Mouse (Mus musculus): ENCODE measurements at regions not wholly inside any gene's neighbourhood (a gene's known extent, or its start where the extent isn't known, plus 50 kb on each side); places are given as distances from the start of the nearest gene placed in this dataset.
A peak's percentile ranks its signal among the peaks of the same experiment; 100 is the strongest.
"Not testable (repeated sequence)": the region's sequence is repeated elsewhere in the genome, so short reads cannot be mapped to it uniquely, and the experiment has no call there.

DNA sequence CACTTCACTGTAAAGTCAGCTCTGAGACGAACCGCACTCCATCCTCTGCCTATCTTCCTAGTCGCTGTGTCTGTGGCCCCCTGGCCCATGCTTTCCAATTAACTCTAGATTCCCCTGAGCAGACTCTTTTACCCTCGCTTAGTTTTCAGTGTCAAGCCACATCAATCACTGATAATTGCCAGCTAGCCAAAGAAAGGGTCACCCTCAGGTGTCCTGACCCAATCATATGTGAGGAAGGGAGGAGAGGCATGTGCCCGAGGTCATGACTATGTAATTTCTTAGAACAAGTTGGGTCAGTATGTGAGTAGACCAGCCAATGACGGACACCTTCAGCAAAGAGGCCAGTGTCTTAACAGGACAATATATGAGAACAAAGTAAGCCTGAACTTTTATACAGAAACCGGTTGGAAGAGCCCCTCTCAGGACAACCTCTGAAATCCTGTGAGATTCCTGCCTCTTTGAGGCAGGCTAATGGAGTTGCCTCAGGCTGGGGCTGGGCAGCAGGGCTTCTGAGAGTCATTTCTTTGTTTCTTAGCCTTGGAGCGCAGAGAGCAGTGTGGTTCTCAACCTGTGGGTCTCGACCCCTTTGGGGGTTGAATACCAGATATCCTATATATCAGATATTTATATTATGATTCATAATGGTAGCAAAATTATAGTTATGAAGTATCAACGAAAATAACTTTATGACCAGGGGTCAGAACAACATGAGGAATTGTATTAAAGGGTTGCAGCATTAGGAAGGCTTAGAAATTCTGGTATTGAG lies 128.6 kb downstream of the Zfp36l1 start:
- Histone ChIP-seq H3K4me2 (no peak overlapping the region), H3K27me3 (no peaks in the 10 kb centered on the region), H3K9ac (no peak overlapping the region), H3K4me1 (peaks cover 32% of the 10 kb centered on the region), H3K9me3 (replicated peaks) (no peaks in the 10 kb centered on the region), H3K27ac (no peak overlapping the region), H3K4me3 (replicated peaks) (no peak overlapping the region), H3K36me3 (no peaks in the 10 kb centered on the region)
- WGBS = 44% methylated on average over 10 of the region's 10 CpGs
- no peak for ATAC-seq (replicated peaks; ENCODE audit: low FRiP score)

GRCm38 (mm10) chr12:79983232-79983631 lies 129.6 kb downstream of the Zfp36l1 start:
- H3K4me2 ChIP-seq = no peak overlapping the region
- no peak overlapping the region for H3K9ac ChIP-seq
- no peak for ATAC-seq (replicated peaks; ENCODE audit: low FRiP score)
- no peak overlapping the region for H3K27ac ChIP-seq
- H3K4me1 ChIP-seq = peaks cover 25% of the 10 kb centered on the region
- H3K4me3 ChIP-seq (replicated peaks) = no peak overlapping the region
- WGBS = 84% methylated on average over 6 of the region's 6 CpGs
- no peaks in the 10 kb centered on the region for H3K27me3 ChIP-seq
- H3K36me3 ChIP-seq = no peaks in the 10 kb centered on the region
- no peaks in the 10 kb centered on the region for H3K9me3 ChIP-seq (replicated peaks)

DNA sequence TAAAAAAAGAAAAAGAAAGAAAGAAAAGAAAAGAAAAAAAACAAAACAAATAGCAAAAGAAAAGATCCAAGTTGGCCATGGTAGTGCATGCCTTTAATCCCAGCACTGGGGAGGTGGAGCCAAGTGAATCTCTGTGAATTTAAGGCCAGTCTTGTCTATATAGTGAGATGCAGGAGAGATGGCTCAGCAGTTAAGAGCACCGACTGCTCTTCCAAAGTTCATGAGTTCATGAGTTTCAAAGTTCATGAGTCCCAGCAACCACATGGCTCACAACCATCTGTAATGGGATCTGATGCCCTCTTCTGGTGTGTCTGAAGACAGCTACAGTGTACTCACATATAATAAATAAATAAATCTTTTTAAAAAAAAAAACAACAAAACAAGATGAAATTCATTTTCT lies 130.3 kb downstream of the Zfp36l1 start:
- H3K4me3 ChIP-seq (replicated peaks); H3K27me3 ChIP-seq; H3K27ac ChIP-seq; H3K36me3 ChIP-seq; H3K9me3 ChIP-seq (replicated peaks); H3K4me2 ChIP-seq; ATAC-seq (replicated peaks; ENCODE audit: low FRiP score); H3K9ac ChIP-seq: not testable (repeated sequence)
- H3K4me1 ChIP-seq = peaks cover 25% of the 10 kb centered on the region
- WGBS = 69% methylated on average over 1 of the region's 1 CpGs

- no peak for ATAC-seq (replicated peaks; ENCODE audit: low FRiP score)
- Histone ChIP-seq H3K36me3 (no peaks in the 10 kb centered on the region), H3K4me3 (replicated peaks) (no peak overlapping the region), H3K27me3 (no peaks in the 10 kb centered on the region), H3K9ac (no peak overlapping the region), H3K27ac (no peak overlapping the region), H3K9me3 (replicated peaks) (no peaks in the 10 kb centered on the region), H3K4me1 (peaks cover 17% of the 10 kb centered on the region), H3K4me2 (no peak overlapping the region)
- 78% methylated on average over 4 of the region's 4 CpGs for WGBS
These were observed 132.1 kb downstream of the Zfp36l1 start for GRCm38 (mm10) chr12:79980711-79981110.

DNA sequence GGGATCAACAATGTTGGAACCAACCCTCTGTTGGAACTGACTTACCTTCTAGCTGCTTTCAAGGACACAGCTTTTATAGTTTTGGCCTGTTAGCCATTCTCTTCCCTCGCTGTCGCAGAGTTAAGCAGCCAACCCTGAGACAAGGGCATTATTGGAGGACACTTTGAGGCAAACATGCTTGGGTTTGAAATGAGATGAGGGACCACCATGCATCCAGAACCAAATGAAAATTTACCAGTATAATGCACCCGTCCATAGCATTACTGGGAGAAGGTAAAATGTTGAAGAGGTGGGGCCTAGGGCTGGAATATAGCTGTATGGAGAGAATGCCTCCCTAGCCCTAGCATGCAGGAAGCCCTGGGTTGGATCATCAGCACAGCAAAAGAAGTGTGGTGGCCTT lies 135.7 kb downstream of the Zfp36l1 start:
- Histone ChIP-seq H3K4me3 (replicated peaks) (no peak overlapping the region), H3K36me3 (no peaks in the 10 kb centered on the region), H3K4me2 (no peak overlapping the region), H3K9me3 (replicated peaks) (no peaks in the 10 kb centered on the region), H3K27ac (no peak overlapping the region), H3K9ac (no peak overlapping the region), H3K27me3 (no peaks in the 10 kb centered on the region), H3K4me1 (peaks cover 26% of the 10 kb centered on the region)
- no peak for ATAC-seq (replicated peaks; ENCODE audit: low FRiP score)
- 93% methylated on average over 3 of the region's 3 CpGs for WGBS

GRCm38 (mm10) chr12:79975466-79976239 lies 137.2 kb downstream of the Zfp36l1 start:
- 0 out of 2 replicates have a peak overlapping the region, but pooled peaks have one; percentile 8 for H3K9ac ChIP-seq
- peaks cover 41% of the 10 kb centered on the region for H3K4me1 ChIP-seq
- no peaks in the 10 kb centered on the region for H3K9me3 ChIP-seq (replicated peaks)
- H3K4me2 ChIP-seq = no peak overlapping the region
- peak overlapping the region; percentile 82 for H3K27ac ChIP-seq
- no peaks in the 10 kb centered on the region for H3K36me3 ChIP-seq
- peak; percentile 16; the same call in 1 of the 2 replicates for ATAC-seq (replicated peaks; ENCODE audit: low FRiP score)
- H3K27me3 ChIP-seq = no peaks in the 10 kb centered on the region
- H3K4me3 ChIP-seq (replicated peaks) = no peak overlapping the region
- WGBS = 40% methylated on average over 9 of the region's 9 CpGs

GRCm38 (mm10) chr12:79975050-79975449 lies 137.8 kb downstream of the Zfp36l1 start:
- Histone ChIP-seq H3K27ac (peak overlapping the region; percentile 82), H3K4me1 (peaks cover 47% of the 10 kb centered on the region), H3K9me3 (replicated peaks) (no peaks in the 10 kb centered on the region), H3K4me3 (replicated peaks) (no peak overlapping the region), H3K36me3 (no peaks in the 10 kb centered on the region), H3K4me2 (no peak overlapping the region), H3K9ac (no peak overlapping the region), H3K27me3 (no peaks in the 10 kb centered on the region)
- no peak for ATAC-seq (replicated peaks; ENCODE audit: low FRiP score)
- 68% methylated on average over 6 of the region's 6 CpGs for WGBS

- Histone ChIP-seq H3K27ac (peak overlapping the region; percentile 82), H3K9ac (no peak overlapping the region), H3K27me3 (no peaks in the 10 kb centered on the region), H3K4me3 (replicated peaks) (no peak overlapping the region), H3K4me2 (no peak overlapping the region), H3K36me3 (no peaks in the 10 kb centered on the region), H3K4me1 (peaks cover 52% of the 10 kb centered on the region), H3K9me3 (replicated peaks) (no peaks in the 10 kb centered on the region)
- ATAC-seq (replicated peaks; ENCODE audit: low FRiP score) = no peak
- 60% methylated on average over 7 of the region's 7 CpGs for WGBS
These were observed 138.3 kb downstream of the Zfp36l1 start for GRCm38 (mm10) chr12:79974530-79974929.

DNA sequence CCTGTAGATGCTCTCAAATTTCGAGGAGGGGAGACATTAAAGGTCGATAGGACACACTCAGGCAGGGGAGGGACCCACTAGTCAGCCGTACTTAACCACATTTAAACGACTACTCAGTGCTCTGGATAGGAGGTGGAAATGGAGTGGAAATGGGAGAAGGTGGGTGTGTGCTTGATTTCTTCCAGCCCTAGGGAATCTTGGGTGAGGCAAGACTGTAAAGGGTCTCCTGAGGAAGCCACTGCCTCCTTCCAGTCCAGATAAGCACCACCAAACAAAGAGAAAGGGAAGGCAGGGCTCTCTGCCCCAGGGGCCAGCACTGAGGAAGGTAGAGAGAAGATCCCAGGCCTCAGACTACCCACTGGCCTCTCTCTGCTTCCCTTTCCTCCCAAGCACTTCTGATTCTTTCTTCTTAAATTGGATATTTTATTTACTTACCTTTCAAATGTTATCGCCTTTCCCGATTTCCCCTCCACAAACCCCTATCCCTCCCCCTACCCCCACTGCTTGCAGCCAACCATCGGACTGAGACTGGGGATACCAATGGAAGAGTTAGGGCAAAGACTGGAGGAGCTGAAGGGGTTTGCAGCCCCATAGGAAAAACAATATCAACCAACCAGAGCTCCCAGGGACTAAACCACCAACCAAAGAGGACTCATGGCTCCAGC lies 139.1 kb downstream of the Zfp36l1 start:
- Histone ChIP-seq H3K27me3 (no peaks in the 10 kb centered on the region), H3K9ac (no peak overlapping the region), H3K4me3 (replicated peaks) (no peak overlapping the region), H3K4me1 (peaks cover 57% of the 10 kb centered on the region), H3K4me2 (no peak overlapping the region), H3K9me3 (replicated peaks) (no peaks in the 10 kb centered on the region), H3K27ac (peak overlapping the region; percentile 54), H3K36me3 (no peaks in the 10 kb centered on the region)
- no peak for ATAC-seq (replicated peaks; ENCODE audit: low FRiP score)
- 58% methylated on average over 7 of the region's 7 CpGs for WGBS

DNA sequence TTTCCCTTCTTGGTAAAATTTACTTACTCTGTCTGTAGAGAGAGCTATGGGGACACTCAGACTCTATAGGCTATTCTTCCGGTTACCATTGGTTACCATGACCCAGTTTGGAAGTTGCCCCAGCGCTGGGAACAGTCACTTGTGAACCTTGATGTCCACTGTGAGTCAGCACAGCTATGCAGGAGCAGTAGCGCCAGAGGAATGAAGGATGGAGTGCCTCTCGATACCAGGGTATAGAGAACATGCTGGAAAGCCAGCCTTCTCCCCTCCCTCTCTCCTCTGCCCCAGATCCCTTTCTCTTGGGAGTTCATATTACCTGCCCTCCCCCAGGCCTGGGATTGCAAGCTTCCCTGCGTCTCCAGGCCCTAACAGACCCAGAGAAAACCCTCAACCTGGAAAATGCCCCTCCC lies 141.8 kb downstream of the Zfp36l1 start:
- Histone ChIP-seq H3K4me2 (no peak overlapping the region), H3K4me3 (replicated peaks) (no peak overlapping the region), H3K9ac (no peak overlapping the region), H3K27ac (peak overlapping the region; percentile 89), H3K9me3 (replicated peaks) (no peaks in the 10 kb centered on the region), H3K27me3 (no peaks in the 10 kb centered on the region), H3K36me3 (no peaks in the 10 kb centered on the region), H3K4me1 (peaks cover 70% of the 10 kb centered on the region)
- WGBS = 37% methylated on average over 5 of the region's 5 CpGs
- ATAC-seq (replicated peaks; ENCODE audit: low FRiP score) = 0 out of 2 replicates have a peak, but pooled peaks have one; percentile 25

GRCm38 (mm10) chr12:79970227-79970901 lies 142.4 kb downstream of the Zfp36l1 start:
- no peaks in the 10 kb centered on the region for H3K36me3 ChIP-seq
- peaks cover 70% of the 10 kb centered on the region for H3K4me1 ChIP-seq
- 23% methylated on average over 13 of the region's 13 CpGs for WGBS
- H3K27ac ChIP-seq = peak overlapping the region; percentile 89
- peak; percentile 27; the same call in 1 of the 2 replicates for ATAC-seq (replicated peaks; ENCODE audit: low FRiP score)
- no peaks in the 10 kb centered on the region for H3K9me3 ChIP-seq (replicated peaks)
- H3K9ac ChIP-seq = 0 out of 2 replicates have a peak overlapping the region, but pooled peaks have one; percentile 11
- H3K4me2 ChIP-seq = no peak overlapping the region
- no peak overlapping the region for H3K4me3 ChIP-seq (replicated peaks)
- H3K27me3 ChIP-seq = no peaks in the 10 kb centered on the region
